Mouse (Mus musculus) midbrain, postnatal 0 days (tissue): ENCODE measurements at regions not wholly inside any gene's neighbourhood (a gene's known extent, or its start where the extent isn't known, plus 50 kb on each side); places are given as distances from the start of the nearest gene placed in this dataset.

Experiments used
- ATAC-seq: fragments of 200-750 bp; cut with Nextera tagmentation; 2 replicates; pipeline ENCODE4 v1.8.0; 2017; ENCODE audit warnings: moderate number of reproducible peaks, mild to moderate bottlenecking, moderate TSS enrichment, moderate library complexity; ENCODE audit not compliant: low FRiP score
- DNase-seq: peaks from one replicate; pipeline ENCODE4 v3.0.0-alpha.2; 2015; ENCODE audit warnings: low spot score
- H3K27ac ChIP-seq: fragments of 300-500 bp; sonication (generic); 2 replicates; pipeline ENCODE4 v1.5.1; 2014; ENCODE audit warnings: low read depth, mild to moderate bottlenecking, low read length, mixed read lengths
- H3K27me3 ChIP-seq: fragments of 300-500 bp; sonication (generic); 2 replicates; pipeline ENCODE4 v1.6.1; 2014; ENCODE audit warnings: low read length, control low read depth, mixed read lengths; ENCODE audit not compliant: insufficient read depth
- H3K36me3 ChIP-seq: fragments of 300-500 bp; sonication (generic); 2 replicates; pipeline ENCODE4 v1.6.1; 2014; ENCODE audit warnings: low read length, control low read depth, mixed read lengths; ENCODE audit not compliant: insufficient read depth
- H3K4me1 ChIP-seq: fragments of 300-500 bp; sonication (generic); 2 replicates; pipeline ENCODE4 v1.6.1; 2014; ENCODE audit warnings: mild to moderate bottlenecking, control low read depth, antibody characterized with exemption, low read length, mixed read lengths; ENCODE audit not compliant: insufficient read depth
- H3K4me2 ChIP-seq: fragments of 300-500 bp; sonication (generic); 2 replicates; pipeline ENCODE4 v1.6.1; 2014; ENCODE audit warnings: low read depth, mild to moderate bottlenecking, low read length, mixed read lengths; ENCODE audit not compliant: poor library complexity, severe bottlenecking
- H3K4me3 ChIP-seq: fragments of 300-500 bp; sonication (generic); 2 replicates; pipeline ENCODE4 v1.5.1; 2014; ENCODE audit warnings: low read depth, mild to moderate bottlenecking, low read length, moderate library complexity
- H3K9ac ChIP-seq: fragments of 300-500 bp; sonication (generic); replicated peaks from 2 replicates; pipeline ENCODE4 v1.6.1; 2014; ENCODE audit warnings: mild to moderate bottlenecking, low read length, moderate library complexity, mixed read lengths; ENCODE audit not compliant: poor library complexity, severe bottlenecking
- H3K9me3 ChIP-seq: fragments of 300-500 bp; sonication (generic); 2 replicates; pipeline ENCODE4 v1.6.1; 2016; ENCODE audit warnings: low read length, control low read depth
- CTCF ChIP-seq: IDR thresholded peaks from 2 replicates; pipeline ENCODE4 v1.5.1; 2016; ENCODE audit warnings: antibody characterized with exemption, mild to moderate bottlenecking
- WGBS: fragments of 180-500 bp; shearing (Covaris S2); extraction: QIAGEN DNeasy Blood & Tissue Kit; methylation state at CpG from one replicate; pipeline ENCODE4 v1.1.7; 2014; 5-methylcytosine and 5-hydroxymethylcytosine counted together

- no peak for TF ChIP-seq CTCF
- DNase-seq (no peak), ATAC-seq (no peak)
- no peak overlapping the region for H3K4me2 ChIP-seq
- no peak overlapping the region for H3K4me3 ChIP-seq
- no peaks in the 10 kb centered on the region for H3K36me3 ChIP-seq
- H3K9me3 ChIP-seq, result no peaks in the 10 kb centered on the region
- H3K4me1 ChIP-seq, result no peaks in the 10 kb centered on the region
- H3K9ac ChIP-seq, result no peak overlapping the region
- 42% methylated on average over 2 of the region's 2 CpGs for WGBS
- H3K27ac ChIP-seq, result no peak overlapping the region
- H3K27me3 ChIP-seq, result no peaks in the 10 kb centered on the region
Measured at GRCm38 (mm10) chr3:38234006-38234405, 250.6 kb downstream of the Ankrd50 start.

GRCm38 (mm10) chr3:38233091-38233490 lies 251.6 kb downstream of the Ankrd50 start:
- ATAC-seq, result no peak
- DNase-seq, result no peak
- H3K4me2 ChIP-seq, result no peak overlapping the region
- H3K27ac ChIP-seq, result no peak overlapping the region
- no peaks in the 10 kb centered on the region for H3K4me1 ChIP-seq
- no peak overlapping the region for H3K4me3 ChIP-seq
- no peak overlapping the region for H3K9ac ChIP-seq
- H3K27me3 ChIP-seq, result no peaks in the 10 kb centered on the region
- no peaks in the 10 kb centered on the region for H3K9me3 ChIP-seq
- WGBS, result 81% methylated on average over 3 of the region's 3 CpGs
- H3K36me3 ChIP-seq, result no peaks in the 10 kb centered on the region
- TF ChIP-seq CTCF, result no peak

GRCm38 (mm10) chr3:38232111-38233076 lies 252.2 kb downstream of the Ankrd50 start:
- Histone ChIP-seq H3K9me3 (no peaks in the 10 kb centered on the region), H3K4me3 (no peak overlapping the region), H3K27me3 (no peaks in the 10 kb centered on the region), H3K27ac (no peak overlapping the region), H3K9ac (no peak overlapping the region), H3K4me2 (peak overlapping the region; percentile 26; the same call in 1 of the 2 replicates), H3K36me3 (no peaks in the 10 kb centered on the region), H3K4me1 (no peaks in the 10 kb centered on the region)
- DNase-seq, result peak; percentile 88
- 33% methylated on average over 15 of the region's 15 CpGs for WGBS
- no peak for TF ChIP-seq CTCF
- peak; percentile 55; the same call in 1 of the 2 replicates for ATAC-seq

GRCm38 (mm10) chr3:38231506-38231905 lies 253.1 kb downstream of the Ankrd50 start:
- no peaks in the 10 kb centered on the region for H3K4me1 ChIP-seq
- H3K4me2 ChIP-seq, result no peak overlapping the region
- H3K36me3 ChIP-seq, result no peaks in the 10 kb centered on the region
- H3K9me3 ChIP-seq, result no peaks in the 10 kb centered on the region
- 80% methylated on average over 3 of the region's 3 CpGs for WGBS
- H3K4me3 ChIP-seq, result no peak overlapping the region
- no peak for ATAC-seq
- no peak for DNase-seq
- no peak for TF ChIP-seq CTCF
- no peak overlapping the region for H3K27ac ChIP-seq
- H3K27me3 ChIP-seq, result no peaks in the 10 kb centered on the region
- no peak overlapping the region for H3K9ac ChIP-seq

GRCm38 (mm10) chr3:38230796-38231195 lies 253.8 kb downstream of the Ankrd50 start:
- Histone ChIP-seq H3K27ac (no peak overlapping the region), H3K4me3 (no peak overlapping the region), H3K9ac (no peak overlapping the region), H3K4me1 (no peaks in the 10 kb centered on the region), H3K4me2 (no peak overlapping the region), H3K9me3 (no peaks in the 10 kb centered on the region), H3K36me3 (no peaks in the 10 kb centered on the region), H3K27me3 (no peaks in the 10 kb centered on the region)
- TF ChIP-seq CTCF, result no peak
- ATAC-seq (no peak), DNase-seq (no peak)
- 69% methylated on average over 6 of the region's 6 CpGs for WGBS

- Histone ChIP-seq H3K9ac (no peak overlapping the region), H3K4me2 (no peak overlapping the region), H3K4me3 (no peak overlapping the region), H3K36me3 (no peaks in the 10 kb centered on the region), H3K27me3 (no peaks in the 10 kb centered on the region), H3K9me3 (no peaks in the 10 kb centered on the region), H3K4me1 (no peaks in the 10 kb centered on the region), H3K27ac (no peak overlapping the region)
- ATAC-seq, result no peak
- 67% methylated on average over 5 of the region's 5 CpGs for WGBS
- DNase-seq, result no peak
- TF ChIP-seq CTCF, result no peak
Measured at GRCm38 (mm10) chr3:38229686-38230085, 255.0 kb downstream of the Ankrd50 start.
